Mouse (Mus musculus): Measurements from ENCODE around the gene Limch1. TPM values are rescaled to one million over a fixed set of nuclear protein-coding genes. Genes with fewer than 3 reads are reported as not detected.
A peak's percentile ranks its signal among the peaks of the same experiment; 100 is the strongest.

Limch1 gene
- total RNA-seq, 1 experiment from 2014 or later = 127 TPM

GRCm38 (mm10) chr5:66785995-66786620 lies 40.5 kb downstream of the Limch1 start:
- no peak for DNase-seq

GRCm38 (mm10) chr5:66786621-66787061 lies 41.0 kb downstream of the Limch1 start:
- no peak for DNase-seq

- no peak for DNase-seq
Measured at GRCm38 (mm10) chr5:66789041-66789440, 43.4 kb downstream of the Limch1 start.

- no peak for DNase-seq
Measured at GRCm38 (mm10) chr5:66791161-66791560, 45.5 kb downstream of the Limch1 start.

- DNase-seq = no peak
Measured at GRCm38 (mm10) chr5:66793251-66793650, 47.6 kb downstream of the Limch1 start.

GRCm38 (mm10) chr5:66797326-66797725 lies 51.7 kb downstream of the Limch1 start:
- DNase-seq = no peak

- no peak for DNase-seq
Measured at GRCm38 (mm10) chr5:66798135-66798534, 52.5 kb downstream of the Limch1 start.

- no peak for DNase-seq
Measured at GRCm38 (mm10) chr5:66798591-66799003, 53.0 kb downstream of the Limch1 start.

- no peak for DNase-seq
Measured at GRCm38 (mm10) chr5:66800243-66800642, 54.6 kb downstream of the Limch1 start.

- no peak for DNase-seq
Measured at GRCm38 (mm10) chr5:66800977-66801376, 55.4 kb downstream of the Limch1 start.

GRCm38 (mm10) chr5:66802196-66802595 lies 56.6 kb downstream of the Limch1 start:
- no peak for DNase-seq

- DNase-seq = no peak
Measured at GRCm38 (mm10) chr5:66806335-66806734, 60.7 kb downstream of the Limch1 start.

GRCm38 (mm10) chr5:66807737-66808136 lies 62.1 kb downstream of the Limch1 start:
- peak; percentile 31 for DNase-seq

- DNase-seq = no peak
Measured at GRCm38 (mm10) chr5:66809016-66809570, 63.5 kb downstream of the Limch1 start.

GRCm38 (mm10) chr5:66810396-66810795 lies 64.8 kb downstream of the Limch1 start:
- DNase-seq = no peak

GRCm38 (mm10) chr5:66814674-66815073 lies 69.0 kb downstream of the Limch1 start:
- no peak for DNase-seq

GRCm38 (mm10) chr5:66815877-66816276 lies 70.2 kb downstream of the Limch1 start:
- DNase-seq = no peak

- no peak for DNase-seq
Measured at GRCm38 (mm10) chr5:66816751-66817150, 71.1 kb downstream of the Limch1 start.

GRCm38 (mm10) chr5:66817184-66817956 lies 71.7 kb downstream of the Limch1 start:
- DNase-seq = no peak

GRCm38 (mm10) chr5:66822500-66823205 lies 77.0 kb downstream of the Limch1 start:
- no peak for DNase-seq

- no peak for DNase-seq
Measured at GRCm38 (mm10) chr5:66825586-66825985, 80.0 kb downstream of the Limch1 start.

GRCm38 (mm10) chr5:66826844-66827243 lies 81.2 kb downstream of the Limch1 start:
- no peak for DNase-seq

GRCm38 (mm10) chr5:66829505-66829904 lies 83.9 kb downstream of the Limch1 start:
- no peak for DNase-seq

Measured in adrenal gland, postnatal 25 days (tissue).